Mouse (Mus musculus) liver, embryonic 16.5 days (tissue): Measurements from ENCODE around the gene Hist1h2ah. TPM values are rescaled to one million over a fixed set of nuclear protein-coding genes. Genes with fewer than 3 reads are reported as not detected.

ENCODE experiments used
- ATAC-seq: fragments of 200-750 bp; cut with Nextera tagmentation; 2 replicates; pipeline ENCODE4 v1.8.0; 2017; ENCODE audit warnings: low read depth, mild to moderate bottlenecking, moderate number of reproducible peaks, moderate library complexity
- H3K27ac ChIP-seq: fragments of 300-500 bp; sonication (generic); 2 replicates; pipeline ENCODE4 v1.5.1; 2014; ENCODE audit warnings: mild to moderate bottlenecking, low read length
- H3K27me3 ChIP-seq: fragments of 300-500 bp; sonication (generic); 2 replicates; pipeline ENCODE4 v1.6.1; 2014; ENCODE audit warnings: low read depth, low read length, mixed read lengths; ENCODE audit not compliant: control insufficient read depth, insufficient read depth
- H3K36me3 ChIP-seq: fragments of 300-500 bp; sonication (generic); 2 replicates; pipeline ENCODE4 v1.6.1; 2014; ENCODE audit warnings: mild to moderate bottlenecking; ENCODE audit not compliant: control insufficient read depth, insufficient read depth
- H3K4me1 ChIP-seq: fragments of 300-500 bp; sonication (generic); 2 replicates; pipeline ENCODE4 v1.6.1; 2014; ENCODE audit warnings: low read depth, low read length, mixed read lengths; ENCODE audit not compliant: control insufficient read depth
- H3K4me2 ChIP-seq: fragments of 300-500 bp; sonication (generic); 2 replicates; pipeline ENCODE4 v1.6.1; 2014; ENCODE audit warnings: low read depth, low read length, mixed read lengths
- H3K4me3 ChIP-seq: fragments of 300-500 bp; sonication (generic); 2 replicates; pipeline ENCODE4 v1.5.1; 2014; ENCODE audit warnings: low read depth, mild to moderate bottlenecking, low read length
- H3K9ac ChIP-seq: fragments of 300-500 bp; sonication (generic); 2 replicates; pipeline ENCODE4 v1.6.1; 2014; ENCODE audit warnings: low read depth, low read length
- H3K9me3 ChIP-seq: fragments of 300-500 bp; sonication (generic); replicated peaks from 2 replicates; pipeline ENCODE4 v1.6.1; 2016; ENCODE audit warnings: low read length; ENCODE audit not compliant: control insufficient read depth
- WGBS: fragments of 180-500 bp; shearing (Covaris S2); extraction: QIAGEN DNeasy Blood & Tissue Kit; methylation state at CpG from one replicate; pipeline ENCODE4 v1.1.7; 2014; ENCODE audit not compliant: insufficient replicate concordance; 5-methylcytosine and 5-hydroxymethylcytosine counted together
- polyA plus RNA-seq: library from polyadenylated mRNA; unstranded; fragments of >200 nt; fragmentation: Nextera tagmentation; extraction: Ambion mirVana; gene quantifications from 2 replicates; pipeline ENCODE4 v1.2.1, GENCODE M21; 2015

Gene Hist1h2ah
- polyA plus RNA-seq, 1 experiment from 2014 or later = 13.7 TPM

GRCm38 (mm10) chr13:22015479-22016450 lies 19.6 kb downstream of the Hist1h2ah start:
- WGBS = 12% methylated on average over 27 of the region's 27 CpGs
- Histone ChIP-seq H3K27me3 (peaks cover 35% of the 10 kb centered on the region), H3K9me3 (no peaks in the 10 kb centered on the region), H3K4me2 (peak overlapping the region; percentile 57), H3K27ac (no peak overlapping the region), H3K9ac (peak overlapping the region; percentile 21; the same call in 1 of the 2 replicates), H3K4me3 (peak overlapping the region; percentile 41), H3K36me3 (no peaks in the 10 kb centered on the region), H3K4me1 (peaks cover 22% of the 10 kb centered on the region)
- peak; percentile 87 for ATAC-seq

GRCm38 (mm10) chr13:22014411-22014845 lies 20.9 kb downstream of the Hist1h2ah start:
- no peak for ATAC-seq
- Histone ChIP-seq H3K9ac (no peak overlapping the region), H3K4me1 (peaks cover 16% of the 10 kb centered on the region), H3K9me3 (no peaks in the 10 kb centered on the region), H3K27ac (no peak overlapping the region), H3K27me3 (peaks cover 48% of the 10 kb centered on the region), H3K4me2 (peak overlapping the region; percentile 57), H3K36me3 (no peaks in the 10 kb centered on the region), H3K4me3 (peak overlapping the region; percentile 39)
- WGBS = 11% methylated on average over 17 of the region's 17 CpGs

- Histone ChIP-seq H3K9ac (no peak overlapping the region), H3K4me3 (no peak overlapping the region), H3K9me3 (no peaks in the 10 kb centered on the region), H3K4me1 (peaks cover 16% of the 10 kb centered on the region), H3K4me2 (no peak overlapping the region), H3K27me3 (peaks cover 55% of the 10 kb centered on the region), H3K27ac (no peak overlapping the region), H3K36me3 (no peaks in the 10 kb centered on the region)
- WGBS = 13% methylated on average over 13 of the region's 13 CpGs
- no peak for ATAC-seq
Measured at GRCm38 (mm10) chr13:22013716-22014115, 21.7 kb downstream of the Hist1h2ah start.

GRCm38 (mm10) chr13:22009642-22010041 lies 25.7 kb downstream of the Hist1h2ah start, which contains the start of gene Prss16:
Gene Prss16, minus strand, starts transcription at chr13:22009742.
- Histone ChIP-seq H3K9ac (no peak within 1 kb of the TSS), H3K36me3 (no peaks in the 10 kb centered on the region), H3K4me3 (no peak within 1 kb of the TSS), H3K4me2 (no peak within 1 kb of the TSS), H3K27ac (no peak within 1 kb of the TSS), H3K27me3 (peaks cover 88% of the 10 kb centered on the region), H3K4me1 (peaks cover 21% of the 10 kb centered on the region), H3K9me3 (no peaks in the 10 kb centered on the region)
- 15% methylated on average over 6 of the region's 7 CpGs for WGBS
- ATAC-seq = no peak

GRCm38 (mm10) chr13:22008707-22009106 lies 26.7 kb downstream of the Hist1h2ah start:
- Histone ChIP-seq H3K36me3 (no peaks in the 10 kb centered on the region), H3K4me2 (no peak overlapping the region), H3K27me3 (peaks cover 88% of the 10 kb centered on the region), H3K4me3 (no peak overlapping the region), H3K4me1 (peaks cover 15% of the 10 kb centered on the region), H3K9ac (no peak overlapping the region), H3K9me3 (no peaks in the 10 kb centered on the region), H3K27ac (no peak overlapping the region)
- WGBS = 65% methylated on average over 3 of the region's 3 CpGs
- ATAC-seq = no peak

GRCm38 (mm10) chr13:22007872-22008271 lies 27.5 kb downstream of the Hist1h2ah start:
- no peak overlapping the region for H3K27ac ChIP-seq
- H3K27me3 ChIP-seq = peaks cover 93% of the 10 kb centered on the region
- H3K36me3 ChIP-seq = no peaks in the 10 kb centered on the region
- 52% methylated on average over 7 of the region's 7 CpGs for WGBS
- no peaks in the 10 kb centered on the region for H3K9me3 ChIP-seq
- no peak for ATAC-seq
- no peak overlapping the region for H3K4me2 ChIP-seq
- H3K9ac ChIP-seq = no peak overlapping the region
- no peak overlapping the region for H3K4me3 ChIP-seq
- H3K4me1 ChIP-seq = peaks cover 15% of the 10 kb centered on the region

GRCm38 (mm10) chr13:22007121-22007510 lies 28.3 kb downstream of the Hist1h2ah start:
- no peak overlapping the region for H3K9ac ChIP-seq

GRCm38 (mm10) chr13:22006334-22007120 lies 28.8 kb downstream of the Hist1h2ah start:
- ATAC-seq = peak; percentile 84
- peaks cover 15% of the 10 kb centered on the region for H3K4me1 ChIP-seq
- under 1% methylated on average over 38 of the region's 38 CpGs for WGBS
- peak overlapping the region; percentile 36; the same call in 1 of the 2 replicates for H3K9ac ChIP-seq
- H3K4me3 ChIP-seq = peak overlapping the region; percentile 63
- H3K27me3 ChIP-seq = peaks cover 88% of the 10 kb centered on the region
- peak overlapping the region; percentile 84 for H3K4me2 ChIP-seq
- no peaks in the 10 kb centered on the region for H3K36me3 ChIP-seq
- H3K9me3 ChIP-seq = no peaks in the 10 kb centered on the region
- H3K27ac ChIP-seq = 0 out of 2 replicates have a peak overlapping the region, but pooled peaks have one; percentile 42

More at GRCm38 (mm10) chr13:22007121-22007510, 28.3 kb downstream of the Hist1h2ah start:
- peak overlapping the region; percentile 84 for H3K4me2 ChIP-seq
- no peak for ATAC-seq
- no peaks in the 10 kb centered on the region for H3K9me3 ChIP-seq
- H3K4me1 ChIP-seq = peaks cover 15% of the 10 kb centered on the region
- WGBS = 5% methylated on average over 18 of the region's 18 CpGs
- H3K36me3 ChIP-seq = no peaks in the 10 kb centered on the region
- H3K4me3 ChIP-seq = peak overlapping the region; percentile 63
- no peak overlapping the region for H3K27ac ChIP-seq
- peaks cover 91% of the 10 kb centered on the region for H3K27me3 ChIP-seq
